Mouse (Mus musculus): Measurements from ENCODE around the gene Armc10.

DNA sequence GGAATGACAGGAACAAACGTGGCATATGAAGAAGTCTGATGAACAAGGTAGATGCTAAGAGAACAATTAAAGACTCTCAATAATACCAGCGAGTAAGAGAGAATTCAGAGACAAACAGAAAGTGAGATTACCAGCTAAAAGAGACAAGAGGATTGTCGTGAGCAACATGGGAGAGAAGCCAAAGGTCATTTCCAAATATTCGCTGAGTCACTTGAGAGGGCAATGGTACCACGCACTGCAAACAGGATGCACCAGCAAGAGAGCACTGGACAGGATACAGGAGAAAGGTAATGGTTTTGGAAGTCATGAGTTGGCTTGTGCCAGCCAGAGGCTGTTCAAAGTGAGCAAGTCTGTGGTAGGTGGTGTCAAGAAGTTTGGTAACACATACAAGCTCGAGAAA, 39.7 kb upstream of the Armc10 start:
- no peak for TF ChIP-seq CTCF (IDR thresholded peaks at IDR 0.05; ENCODE audit: low read depth, low read length)
- no peak for TF ChIP-seq POLR2A (IDR thresholded peaks at IDR 0.05; ENCODE audit: insufficient read depth, low read length)
- no peak for TF ChIP-seq EP300 (IDR thresholded peaks at IDR 0.05; ENCODE audit: insufficient read depth, low read depth, low read length)

Measured in ES-Bruce4 (cell line).